Mouse (Mus musculus) forebrain, embryonic 11.5 days (tissue): ENCODE results near the gene Uvssa. TPM values are rescaled to one million over a fixed set of nuclear protein-coding genes. Genes with fewer than 3 reads are reported as not detected.

Source experiments
- ATAC-seq: fragments of 200-750 bp; cut with Nextera tagmentation; replicated peaks from 2 replicates; pipeline ENCODE4 v1.8.0; 2017; ENCODE audit warnings: moderate TSS enrichment; ENCODE audit not compliant: low FRiP score
- DNase-seq: peaks from one replicate; pipeline ENCODE4 v3.0.0-alpha.2; 2017; ENCODE audit warnings: low spot score
- H3K27ac ChIP-seq: fragments of 300-500 bp; sonication (generic); 2 replicates; pipeline ENCODE4 v1.5.1; 2014; ENCODE audit warnings: low read depth, low read length
- H3K27me3 ChIP-seq: fragments of 300-500 bp; sonication (generic); 2 replicates; pipeline ENCODE4 v1.6.1; 2014; ENCODE audit warnings: mild to moderate bottlenecking, low read length, mixed read lengths; ENCODE audit not compliant: control insufficient read depth, insufficient read depth
- H3K36me3 ChIP-seq: fragments of 300-500 bp; sonication (generic); 2 replicates; pipeline ENCODE4 v1.6.1; 2014; ENCODE audit warnings: mild to moderate bottlenecking, low read length, moderate library complexity, mixed read lengths; ENCODE audit not compliant: control insufficient read depth, insufficient read depth
- H3K4me1 ChIP-seq: fragments of 300-500 bp; sonication (generic); replicated peaks from 2 replicates; pipeline ENCODE4 v1.6.1; 2014; ENCODE audit warnings: low read length, mixed read lengths; ENCODE audit not compliant: control insufficient read depth, insufficient read depth
- H3K4me2 ChIP-seq: fragments of 300-500 bp; sonication (generic); 2 replicates; pipeline ENCODE4 v1.6.1; 2014; ENCODE audit warnings: low read depth, mild to moderate bottlenecking, low read length, moderate library complexity, mixed read lengths; ENCODE audit not compliant: severe bottlenecking
- H3K4me3 ChIP-seq: fragments of 300-500 bp; sonication (generic); 2 replicates; pipeline ENCODE4 v1.5.1; 2014; ENCODE audit warnings: low read depth, low read length
- H3K9ac ChIP-seq: fragments of 300-500 bp; sonication (generic); 2 replicates; pipeline ENCODE4 v1.6.1; 2014; ENCODE audit warnings: low read length
- H3K9me3 ChIP-seq: fragments of 300-500 bp; sonication (generic); 2 replicates; pipeline ENCODE4 v1.6.1; 2016; ENCODE audit warnings: low read length, mixed read lengths; ENCODE audit not compliant: control insufficient read depth
- WGBS: fragments of 180-500 bp; shearing (Covaris S2); extraction: QIAGEN DNeasy Blood & Tissue Kit; methylation state at CpG from one replicate; pipeline ENCODE4 v1.1.7; 2014; 5-methylcytosine and 5-hydroxymethylcytosine counted together
- polyA plus RNA-seq: library from polyadenylated mRNA; unstranded; fragments of >200 nt; fragmentation: Nextera tagmentation; extraction: Ambion mirVana; gene quantifications from 2 replicates; pipeline ENCODE4 v1.2.1, GENCODE M21; 2014

Uvssa gene
- polyA plus RNA-seq, 1 experiment from 2014 or later = 8.8 TPM

DNA sequence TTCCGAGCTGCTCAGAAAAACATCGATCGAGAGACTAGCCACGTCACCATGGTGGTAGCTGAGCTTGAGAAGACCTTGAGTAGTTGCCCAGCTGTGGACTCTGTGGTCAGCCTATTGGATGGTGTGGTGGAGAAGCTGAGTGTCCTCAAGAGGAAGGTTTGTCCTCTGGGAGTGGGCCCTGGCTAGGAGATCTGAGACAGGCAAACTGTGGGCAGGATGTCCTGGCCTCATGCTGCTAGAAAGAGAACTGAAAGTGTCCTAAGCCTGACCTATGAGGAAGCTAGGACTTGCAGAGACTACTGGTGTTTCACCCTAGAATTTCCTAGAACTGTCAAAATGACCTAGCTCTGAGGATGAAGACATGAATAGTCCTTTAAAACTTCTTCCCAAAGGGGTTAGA is 19.9 kb upstream of the Uvssa start:
- 98% methylated on average over 4 of the region's 4 CpGs for WGBS

DNA sequence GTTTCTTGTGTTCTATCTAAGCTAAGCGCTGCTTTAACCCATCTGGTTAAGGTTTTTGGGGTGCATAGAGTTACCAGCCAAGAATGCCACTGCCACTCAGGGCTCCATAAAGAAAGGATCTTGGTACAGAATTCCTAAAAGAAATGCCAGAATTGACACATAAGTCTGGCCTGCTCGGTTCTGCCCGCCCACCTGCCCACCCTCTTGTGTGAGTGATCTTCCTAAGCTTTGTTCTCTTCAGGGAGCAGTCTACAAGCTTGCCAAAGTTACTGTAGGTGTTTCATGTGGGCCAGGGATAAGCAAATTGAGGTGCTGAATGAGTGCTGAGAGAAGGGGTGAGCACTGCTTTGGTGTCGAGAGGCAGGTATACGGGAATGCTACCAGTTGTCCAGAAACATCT is 15.1 kb upstream of the Uvssa start:
- Histone ChIP-seq H3K27me3 (no peaks in the 10 kb centered on the region), H3K4me3 (no peak overlapping the region), H3K36me3 (peaks cover 9% of the 10 kb centered on the region; the same call in 1 of the 2 replicates), H3K9me3 (no peaks in the 10 kb centered on the region), H3K27ac (no peak overlapping the region), H3K9ac (no peak overlapping the region), H3K4me1 (no peaks in the 10 kb centered on the region), H3K4me2 (no peak overlapping the region)
- DNase-seq (no peak), ATAC-seq (no peak)
- WGBS = 95% methylated on average over 5 of the region's 5 CpGs

More for the DNA sequence above, 19.9 kb upstream of the Uvssa start:
- Histone ChIP-seq H3K27ac (no peak overlapping the region), H3K4me1 (no peaks in the 10 kb centered on the region), H3K9me3 (no peaks in the 10 kb centered on the region), H3K9ac (no peak overlapping the region), H3K4me3 (no peak overlapping the region), H3K27me3 (no peaks in the 10 kb centered on the region), H3K36me3 (peaks cover 4% of the 10 kb centered on the region; the same call in 1 of the 2 replicates), H3K4me2 (no peak overlapping the region)
- DNase-seq (no peak), ATAC-seq (no peak)

DNA sequence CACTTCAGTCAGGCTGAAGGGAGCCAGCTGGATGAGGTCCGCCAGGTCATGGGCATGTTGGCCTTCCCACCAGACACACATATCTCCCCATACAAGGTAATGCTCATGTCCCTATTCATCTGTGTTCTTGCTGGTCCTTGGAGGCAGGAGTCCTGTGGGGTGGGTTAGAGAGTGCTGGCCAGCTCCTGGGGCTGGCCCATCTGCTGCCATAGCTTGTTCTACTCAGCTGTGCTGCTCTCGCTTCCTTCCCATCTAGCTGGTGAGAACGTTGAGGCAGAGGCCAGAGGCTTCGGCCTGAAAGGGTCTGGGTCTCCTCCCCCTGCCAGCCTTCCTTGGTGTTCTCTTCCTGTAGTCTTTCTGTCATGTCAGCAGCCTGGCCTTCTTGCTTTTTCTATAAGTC is 9.7 kb upstream of the Uvssa start:
- H3K9me3 ChIP-seq = no peaks in the 10 kb centered on the region
- H3K4me2 ChIP-seq = no peak overlapping the region
- no peaks in the 10 kb centered on the region for H3K4me1 ChIP-seq
- H3K27me3 ChIP-seq = no peaks in the 10 kb centered on the region
- WGBS = 92% methylated on average over 4 of the region's 4 CpGs
- DNase-seq (no peak), ATAC-seq (no peak)
- H3K4me3 ChIP-seq = no peak overlapping the region
- no peak overlapping the region for H3K27ac ChIP-seq
- no peak overlapping the region for H3K9ac ChIP-seq
- H3K36me3 ChIP-seq = peaks cover 5% of the 10 kb centered on the region

DNA sequence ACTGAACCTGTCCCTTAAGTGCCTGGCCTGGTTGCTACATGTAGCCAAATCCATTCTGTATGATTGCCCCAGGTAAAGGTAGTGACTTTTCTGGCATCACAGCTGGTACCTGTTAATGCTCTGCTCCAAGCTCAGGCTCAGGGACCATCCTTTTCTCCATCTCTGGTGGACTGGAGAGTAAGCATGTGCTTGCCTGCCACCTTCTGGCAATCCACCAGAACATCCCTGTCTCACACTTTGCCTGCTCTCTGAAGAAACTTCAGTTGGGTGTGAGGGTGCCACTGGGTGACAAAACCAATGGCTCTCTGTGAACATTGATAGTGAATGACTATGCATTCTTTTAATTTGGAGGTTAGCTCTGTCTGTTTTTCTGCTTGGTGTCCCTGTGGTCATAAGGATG is 7.2 kb upstream of the Uvssa start:
- no peak overlapping the region for H3K4me2 ChIP-seq
- no peak overlapping the region for H3K4me3 ChIP-seq
- H3K27me3 ChIP-seq = no peaks in the 10 kb centered on the region
- H3K36me3 ChIP-seq = peaks cover 7% of the 10 kb centered on the region
- H3K9ac ChIP-seq = no peak overlapping the region
- H3K27ac ChIP-seq = no peak overlapping the region
- no peaks in the 10 kb centered on the region for H3K9me3 ChIP-seq
- H3K4me1 ChIP-seq = no peaks in the 10 kb centered on the region
- no peak for DNase-seq
- no peak for ATAC-seq

DNA sequence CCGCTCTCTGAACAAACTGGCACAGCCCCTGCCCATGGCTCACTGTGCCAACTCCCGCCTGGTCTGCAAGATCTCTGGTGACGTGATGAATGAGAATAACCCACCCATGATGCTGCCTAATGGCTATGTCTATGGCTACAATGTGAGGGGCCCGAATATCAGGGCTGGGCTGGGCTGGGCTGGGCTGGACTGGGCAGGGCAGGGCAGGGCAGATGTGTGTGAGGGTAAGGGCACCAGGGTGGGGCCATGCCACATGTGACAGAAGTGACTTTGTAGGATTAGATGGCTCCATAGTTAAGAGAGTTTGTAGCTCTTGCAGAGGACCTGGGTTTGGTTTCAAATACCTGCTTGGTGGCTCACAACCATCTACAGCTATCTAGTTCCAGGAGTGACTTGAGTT is 6.7 kb upstream of the Uvssa start:
- no peak for DNase-seq
- Histone ChIP-seq H3K9me3 (no peaks in the 10 kb centered on the region), H3K36me3 (peaks cover 7% of the 10 kb centered on the region), H3K4me3 (no peak overlapping the region), H3K4me1 (no peaks in the 10 kb centered on the region), H3K9ac (no peak overlapping the region), H3K27me3 (no peaks in the 10 kb centered on the region), H3K27ac (no peak overlapping the region), H3K4me2 (no peak overlapping the region)
- WGBS = 93% methylated on average over 4 of the region's 4 CpGs
- ATAC-seq = no peak

DNA sequence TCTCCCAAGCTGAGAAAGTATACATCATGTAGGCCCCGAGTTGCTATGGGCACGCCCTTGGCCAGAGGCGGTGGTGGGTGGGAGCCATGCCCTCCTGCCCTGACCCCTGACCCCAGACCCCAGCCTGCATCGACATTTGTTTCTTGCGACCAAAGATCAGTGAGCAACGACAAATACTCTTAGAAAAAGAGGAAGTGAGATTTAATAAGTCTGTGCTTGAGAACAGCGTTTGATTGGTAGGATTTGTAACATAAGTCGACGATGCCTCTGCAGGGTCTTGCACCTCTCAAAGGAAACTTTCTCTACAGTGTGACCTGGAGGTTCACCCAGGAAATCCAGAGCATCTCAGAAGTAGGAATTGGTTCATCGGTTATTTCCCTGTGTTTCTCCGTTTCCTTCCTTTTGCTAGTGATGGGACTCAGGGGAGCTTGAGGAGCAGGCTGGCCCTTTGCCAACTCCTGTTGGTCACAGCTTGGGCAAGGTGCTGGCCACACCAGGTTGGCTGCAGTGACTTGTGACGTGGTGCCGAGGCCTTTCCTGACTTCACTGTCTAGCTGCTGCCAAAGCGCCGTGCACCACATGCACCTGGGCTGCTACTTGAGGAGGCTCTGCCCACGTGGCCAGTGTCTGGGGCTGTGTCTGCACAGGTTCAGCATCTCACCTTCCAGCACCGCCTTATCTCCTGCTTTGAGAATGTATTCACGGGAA is 5.9 kb upstream of the Uvssa start:
- no peak overlapping the region for H3K4me2 ChIP-seq
- H3K4me3 ChIP-seq = no peak overlapping the region
- no peak overlapping the region for H3K27ac ChIP-seq
- no peak overlapping the region for H3K9ac ChIP-seq
- H3K36me3 ChIP-seq = peaks cover 2% of the 10 kb centered on the region
- no peaks in the 10 kb centered on the region for H3K9me3 ChIP-seq
- DNase-seq = no peak
- WGBS = 84% methylated on average over 18 of the region's 18 CpGs
- H3K4me1 ChIP-seq = no peaks in the 10 kb centered on the region
- H3K27me3 ChIP-seq = no peaks in the 10 kb centered on the region
- no peak for ATAC-seq

DNA sequence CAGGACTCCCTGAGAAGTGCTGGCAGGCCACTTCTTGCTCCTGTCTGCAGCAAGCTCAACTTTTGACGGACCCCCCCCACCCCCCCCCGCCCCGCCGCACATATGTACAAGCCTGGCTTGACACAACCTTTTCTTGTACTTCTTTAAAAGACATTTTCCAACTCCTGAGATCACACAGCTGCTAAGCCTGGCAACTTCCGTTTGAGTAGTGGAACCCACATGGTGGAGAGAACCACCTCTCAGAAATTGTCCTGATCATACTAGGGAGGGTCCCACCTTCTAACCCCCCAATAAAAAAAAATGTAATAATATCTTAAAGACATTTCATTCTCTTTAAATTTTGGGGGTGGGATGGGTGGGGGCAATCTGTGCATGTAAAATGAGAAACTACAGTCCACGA is 1.2 kb upstream of the Uvssa start:
- WGBS = 73% methylated on average over 6 of the region's 6 CpGs
- Histone ChIP-seq H3K4me2 (peak overlapping the region; percentile 84), H3K27ac (no peak overlapping the region), H3K36me3 (peaks cover 2% of the 10 kb centered on the region; the same call in 1 of the 2 replicates), H3K9me3 (no peaks in the 10 kb centered on the region), H3K4me1 (peaks cover 6% of the 10 kb centered on the region), H3K4me3 (peak overlapping the region; percentile 64; the same call in 1 of the 2 replicates), H3K9ac (no peak overlapping the region), H3K27me3 (no peaks in the 10 kb centered on the region)
- ATAC-seq (no peak), DNase-seq (no peak)

DNA sequence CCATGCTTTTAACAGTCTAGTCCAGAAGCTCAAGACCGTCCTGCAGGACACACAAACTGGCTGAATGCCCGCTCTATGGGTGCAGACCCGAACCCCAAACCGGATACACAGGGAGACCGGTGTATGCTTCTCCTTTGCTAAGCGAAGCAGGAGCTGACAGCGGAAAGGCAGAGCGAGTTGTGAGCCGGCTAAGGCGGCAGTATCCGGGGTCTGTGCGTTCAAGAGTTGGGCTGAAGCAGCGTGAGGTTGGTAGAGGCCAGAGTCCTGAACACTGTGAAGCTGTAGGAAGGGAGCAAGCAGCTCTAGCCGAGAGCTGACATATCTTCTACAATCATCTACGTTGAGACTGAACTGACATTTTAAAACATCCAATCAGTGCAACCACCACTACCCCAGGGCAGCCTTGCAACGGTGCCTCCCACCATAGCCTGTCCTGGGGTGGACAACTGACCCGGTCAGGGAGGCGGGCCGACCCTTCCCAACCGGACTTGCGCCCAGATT is 498 bp upstream of the Uvssa start:
- Histone ChIP-seq H3K4me1 (peaks cover 6% of the 10 kb centered on the region), H3K9me3 (no peaks in the 10 kb centered on the region), H3K36me3 (peaks cover 2% of the 10 kb centered on the region; the same call in 1 of the 2 replicates), H3K4me3 (peak overlapping the region; percentile 64), H3K27ac (peak overlapping the region; percentile 93), H3K9ac (peak overlapping the region; percentile 61), H3K4me2 (peak overlapping the region; percentile 84), H3K27me3 (no peaks in the 10 kb centered on the region)
- ATAC-seq (peak; percentile 20), DNase-seq (no peak)
- 1% methylated on average over 21 of the region's 21 CpGs for WGBS

DNA sequence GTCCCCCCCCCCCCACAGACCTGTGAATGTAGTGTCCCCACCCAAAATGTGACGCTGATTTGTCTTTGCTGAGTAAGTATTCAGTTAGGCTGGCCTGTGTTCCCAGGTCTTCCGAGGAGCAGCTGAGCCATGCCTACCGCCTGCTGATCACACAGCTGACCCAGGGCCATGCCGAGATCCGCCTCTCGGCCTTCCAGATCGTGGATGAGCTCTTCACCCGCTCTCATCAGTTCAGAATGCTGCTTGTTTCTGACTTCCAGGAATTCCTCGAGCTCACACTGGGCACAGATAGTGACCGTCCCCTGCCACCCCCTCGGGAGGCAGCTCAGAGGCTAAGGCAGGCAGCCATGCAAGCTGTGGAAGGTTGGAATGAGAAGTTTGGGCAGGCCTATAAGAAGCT is 9.2 kb downstream of the Uvssa start:
- Histone ChIP-seq H3K27ac (no peak overlapping the region), H3K4me3 (no peak overlapping the region), H3K9ac (no peak overlapping the region), H3K36me3 (no peaks in the 10 kb centered on the region), H3K9me3 (no peaks in the 10 kb centered on the region), H3K27me3 (no peaks in the 10 kb centered on the region), H3K4me2 (no peak overlapping the region), H3K4me1 (no peaks in the 10 kb centered on the region)
- no peak for DNase-seq
- 84% methylated on average over 11 of the region's 11 CpGs for WGBS
- no peak for ATAC-seq
